Mouse (Mus musculus): ENCODE data around the gene Rsph1.

DNA sequence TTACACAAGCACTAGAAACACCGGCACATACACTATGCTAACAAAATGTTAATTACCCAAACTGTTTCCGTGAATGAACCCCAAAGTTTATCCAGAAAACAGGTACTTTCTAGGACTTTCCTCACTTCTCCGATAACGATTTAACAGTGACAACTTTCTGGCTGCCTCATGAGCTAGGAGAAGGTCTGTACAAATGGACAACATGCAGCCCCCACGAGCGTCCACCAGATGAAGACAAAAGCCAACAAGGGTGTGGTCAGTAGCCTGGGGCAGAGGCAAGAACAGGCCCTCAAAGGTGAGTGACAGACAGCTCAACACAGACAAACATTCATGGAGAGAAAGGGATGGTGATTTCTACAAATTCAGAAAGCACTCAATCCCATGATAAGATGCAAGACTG lies 9.6 kb downstream of the Rsph1 start:
- TF ChIP-seq POLR2A (IDR thresholded peaks at IDR 0.05; ENCODE audit: borderline replicate concordance, control insufficient read depth, low read depth, low read length) (no peak), CTCF (IDR thresholded peaks at IDR 0.05; ENCODE audit: control insufficient read depth, insufficient read depth, low read length) (no peak)
